Mouse (Mus musculus): ENCODE results near the gene Rbm11. TPM values are rescaled to one million over a fixed set of nuclear protein-coding genes. Genes with fewer than 3 reads are reported as not detected.

Gene Rbm11
- polyA plus RNA-seq (2014; fragmentation: Nextera tagmentation; extraction: Ambion mirVana), result 0.79 and 1.4 TPM in 2 replicates

DNA sequence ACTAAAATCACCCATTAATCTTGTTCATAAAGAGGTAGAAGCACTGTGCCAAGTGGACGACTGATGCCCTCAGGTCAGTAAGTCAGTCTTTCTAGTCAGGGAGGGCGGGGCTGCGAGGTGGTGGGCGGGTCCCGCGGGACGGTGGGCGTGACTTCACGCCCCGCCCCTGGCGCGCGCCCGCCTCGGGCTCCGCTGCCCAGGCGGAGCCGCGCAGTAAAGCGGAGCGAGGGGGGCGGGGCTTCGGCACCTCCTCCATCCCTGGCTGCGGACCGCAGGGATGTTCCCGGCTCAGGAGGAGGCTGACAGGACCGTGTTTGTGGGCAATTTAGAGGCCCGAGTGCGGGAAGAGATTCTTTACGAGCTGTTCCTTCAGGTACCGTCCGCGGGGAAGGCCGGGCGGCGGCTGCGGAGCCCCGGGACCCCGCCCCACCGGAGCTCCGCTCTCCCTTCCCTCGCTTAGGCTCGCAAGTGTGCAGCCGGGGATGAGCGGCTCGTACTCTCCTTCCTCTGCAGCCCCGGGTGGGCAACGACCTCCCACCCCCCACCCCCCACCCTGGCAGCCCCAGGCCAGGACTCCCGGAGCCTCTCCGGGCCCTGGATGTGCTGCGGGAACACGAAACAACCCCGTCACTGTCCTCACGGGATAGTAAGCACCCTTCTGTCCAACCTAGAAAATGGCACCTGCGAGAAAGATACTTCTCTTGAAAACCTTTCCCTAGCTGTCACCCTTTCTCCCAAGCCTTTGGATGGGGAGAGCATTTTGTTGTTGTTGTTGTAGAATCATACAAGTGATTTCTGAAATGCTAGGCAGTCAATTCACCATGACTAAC is at the start of gene Rbm11:
Rbm11 (plus strand) TSS at position 174 of the 830 bp plus-strand sequence.
- H3K36me3 ChIP-seq (ENCODE audit: control insufficient read depth, insufficient read depth, low read length), result no peaks in the 10 kb centered on the region
- peak within 1 kb of the TSS; percentile 64 for H3K9ac ChIP-seq (ENCODE audit: low read depth, low read length)
- DNase-seq (ENCODE audit: low spot score) (peak; percentile 87), ATAC-seq (ENCODE audit: low read depth) (peak; percentile 94)
- no peaks in the 10 kb centered on the region for H3K9me3 ChIP-seq (ENCODE audit: control insufficient read depth, low read length)
- peaks cover 5% of the 10 kb centered on the region; the same call in 1 of the 2 replicates for H3K4me1 ChIP-seq (ENCODE audit: control insufficient read depth, insufficient read depth, low read length)
- H3K27me3 ChIP-seq (replicated peaks; ENCODE audit: control insufficient read depth, insufficient read depth, low read length), result peaks cover 9% of the 10 kb centered on the region; the same call in 1 of the 2 replicates
- no peak within 1 kb of the TSS for H3K27ac ChIP-seq (replicated peaks; ENCODE audit: low read depth, low read length)
- WGBS, result 1% methylated on average over 30 of the region's 55 CpGs
- H3K4me2 ChIP-seq (ENCODE audit: low read depth, low read length), result peak within 1 kb of the TSS; percentile 84
- H3K4me3 ChIP-seq (ENCODE audit: low read depth, low read length), result peak within 1 kb of the TSS; percentile 74

DNA sequence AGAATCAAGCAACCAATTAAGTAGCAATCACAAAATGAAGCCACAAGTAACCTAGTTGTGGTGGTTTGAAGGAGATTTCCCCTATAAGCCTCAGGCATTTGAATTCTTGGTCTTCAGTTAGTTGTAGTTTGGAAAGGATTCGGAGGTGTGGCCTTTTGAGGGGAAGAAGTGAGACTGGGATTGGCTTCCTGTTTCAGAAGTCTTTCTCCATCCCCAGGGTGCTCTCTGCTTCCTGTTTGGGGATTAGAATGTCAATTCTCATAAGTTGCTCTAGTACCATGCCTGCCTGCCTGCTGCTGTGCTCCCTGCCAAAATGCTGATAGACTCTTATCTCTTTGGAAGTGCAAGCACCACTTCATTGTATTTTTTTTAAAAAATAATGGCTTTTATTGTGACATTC is 47.3 kb upstream of the Rbm11 start:
- WGBS, result 60% methylated on average over 1 of the region's 1 CpGs
- ATAC-seq (ENCODE audit: low read depth) (no peak), DNase-seq (ENCODE audit: low spot score) (no peak)
- Histone ChIP-seq H3K9me3 (ENCODE audit: control insufficient read depth, low read length) (no peaks in the 10 kb centered on the region), H3K4me1 (ENCODE audit: control insufficient read depth, insufficient read depth, low read length) (no peaks in the 10 kb centered on the region), H3K36me3 (ENCODE audit: control insufficient read depth, insufficient read depth, low read length) (no peaks in the 10 kb centered on the region), H3K4me3 (ENCODE audit: low read depth, low read length) (no peak overlapping the region), H3K4me2 (ENCODE audit: low read depth, low read length) (no peak overlapping the region), H3K27ac (replicated peaks; ENCODE audit: low read depth, low read length) (no peak overlapping the region), H3K9ac (ENCODE audit: low read depth, low read length) (no peak overlapping the region), H3K27me3 (replicated peaks; ENCODE audit: control insufficient read depth, insufficient read depth, low read length) (no peaks in the 10 kb centered on the region)

DNA sequence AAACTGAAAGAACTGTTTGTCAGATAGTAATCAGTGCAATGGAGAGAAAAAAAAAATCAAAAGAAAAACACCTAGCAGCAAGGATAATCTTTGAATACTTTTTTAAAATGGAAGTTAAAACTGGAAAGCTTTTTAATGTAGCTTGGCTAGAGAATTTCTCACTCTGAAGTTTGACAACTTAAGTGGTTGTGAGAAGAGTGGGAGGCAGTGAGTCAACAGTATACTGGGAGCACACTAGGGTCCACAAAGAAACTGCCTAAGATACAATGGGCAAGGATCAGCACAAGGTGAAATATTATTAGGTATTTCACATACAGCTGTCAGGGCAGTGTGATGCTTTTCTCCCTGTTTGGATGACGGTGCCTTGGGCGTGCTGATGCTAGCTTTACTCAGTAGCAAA is 29.7 kb upstream of the Rbm11 start:
- Histone ChIP-seq H3K27me3 (replicated peaks; ENCODE audit: control insufficient read depth, insufficient read depth, low read length) (no peaks in the 10 kb centered on the region), H3K4me1 (ENCODE audit: control insufficient read depth, insufficient read depth, low read length) (no peaks in the 10 kb centered on the region), H3K9ac (ENCODE audit: low read depth, low read length) (no peak overlapping the region), H3K4me2 (ENCODE audit: low read depth, low read length) (no peak overlapping the region), H3K36me3 (ENCODE audit: control insufficient read depth, insufficient read depth, low read length) (no peaks in the 10 kb centered on the region), H3K9me3 (ENCODE audit: control insufficient read depth, low read length) (no peaks in the 10 kb centered on the region), H3K27ac (replicated peaks; ENCODE audit: low read depth, low read length) (no peak overlapping the region), H3K4me3 (ENCODE audit: low read depth, low read length) (no peak overlapping the region)
- no peak for DNase-seq (ENCODE audit: low spot score)
- ATAC-seq (ENCODE audit: low read depth), result no peak
- WGBS, result 91% methylated on average over 2 of the region's 2 CpGs

DNA sequence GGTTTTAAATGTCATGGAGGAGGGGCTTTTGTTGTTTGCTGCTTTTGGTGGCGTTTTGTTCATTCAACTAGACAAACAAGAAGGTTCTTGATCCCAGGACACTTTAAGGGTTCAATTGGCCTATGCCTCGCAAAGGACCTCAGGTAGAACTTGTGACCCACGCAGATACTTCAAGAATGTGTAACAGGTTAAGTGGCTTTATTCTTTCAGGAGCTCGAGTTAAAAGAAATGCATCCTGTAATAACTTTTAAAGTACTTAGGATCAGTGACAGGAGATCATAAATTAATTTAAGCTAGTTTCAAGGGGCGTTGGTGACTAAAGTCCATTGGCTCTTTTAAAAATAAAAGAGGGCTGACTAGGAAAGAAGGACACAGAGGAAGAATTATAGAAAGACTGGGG is 10.4 kb upstream of the Rbm11 start:
- no peak overlapping the region for H3K4me2 ChIP-seq (ENCODE audit: low read depth, low read length)
- H3K4me3 ChIP-seq (ENCODE audit: low read depth, low read length), result no peak overlapping the region
- H3K9me3 ChIP-seq (ENCODE audit: control insufficient read depth, low read length), result no peaks in the 10 kb centered on the region
- no peaks in the 10 kb centered on the region for H3K27me3 ChIP-seq (replicated peaks; ENCODE audit: control insufficient read depth, insufficient read depth, low read length)
- no peak overlapping the region for H3K9ac ChIP-seq (ENCODE audit: low read depth, low read length)
- WGBS, result 75% methylated on average over 5 of the region's 5 CpGs
- H3K4me1 ChIP-seq (ENCODE audit: control insufficient read depth, insufficient read depth, low read length), result no peaks in the 10 kb centered on the region
- no peak overlapping the region for H3K27ac ChIP-seq (replicated peaks; ENCODE audit: low read depth, low read length)
- no peak for DNase-seq (ENCODE audit: low spot score)
- ATAC-seq (ENCODE audit: low read depth), result no peak
- no peaks in the 10 kb centered on the region for H3K36me3 ChIP-seq (ENCODE audit: control insufficient read depth, insufficient read depth, low read length)

DNA sequence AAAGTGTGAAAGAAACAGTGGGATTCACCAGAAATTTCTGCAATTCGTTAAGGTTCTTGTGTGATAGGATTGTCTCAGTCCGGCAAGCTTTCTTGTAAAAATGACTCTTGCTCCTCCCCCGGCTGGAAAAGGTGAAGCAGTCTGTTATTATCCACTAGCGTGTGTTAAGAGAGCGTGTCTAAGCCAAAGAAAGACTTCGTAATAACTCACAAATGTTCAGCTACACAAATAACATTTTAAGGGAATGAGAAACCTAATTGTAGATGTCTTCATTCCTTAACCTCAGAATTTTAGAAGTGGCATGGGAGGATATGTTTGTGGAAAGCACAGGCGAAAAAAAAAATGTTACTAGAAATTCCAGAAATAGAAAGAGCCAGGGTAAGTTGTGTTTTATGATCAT is 6.7 kb upstream of the Rbm11 start, which contains the start of gene Lipi:
Lipi (minus strand) TSS at position 101 of the 400 bp plus-strand sequence.
- WGBS, result 71% methylated on average over 7 of the region's 7 CpGs
- Histone ChIP-seq H3K4me1 (ENCODE audit: control insufficient read depth, insufficient read depth, low read length) (no peaks in the 10 kb centered on the region), H3K9me3 (ENCODE audit: control insufficient read depth, low read length) (no peaks in the 10 kb centered on the region), H3K4me3 (ENCODE audit: low read depth, low read length) (no peak within 1 kb of the TSS), H3K27ac (replicated peaks; ENCODE audit: low read depth, low read length) (no peak within 1 kb of the TSS), H3K4me2 (ENCODE audit: low read depth, low read length) (no peak within 1 kb of the TSS), H3K27me3 (replicated peaks; ENCODE audit: control insufficient read depth, insufficient read depth, low read length) (no peaks in the 10 kb centered on the region), H3K9ac (ENCODE audit: low read depth, low read length) (no peak within 1 kb of the TSS), H3K36me3 (ENCODE audit: control insufficient read depth, insufficient read depth, low read length) (no peaks in the 10 kb centered on the region)
- DNase-seq (ENCODE audit: low spot score), result no peak
- no peak for ATAC-seq (ENCODE audit: low read depth)

DNA sequence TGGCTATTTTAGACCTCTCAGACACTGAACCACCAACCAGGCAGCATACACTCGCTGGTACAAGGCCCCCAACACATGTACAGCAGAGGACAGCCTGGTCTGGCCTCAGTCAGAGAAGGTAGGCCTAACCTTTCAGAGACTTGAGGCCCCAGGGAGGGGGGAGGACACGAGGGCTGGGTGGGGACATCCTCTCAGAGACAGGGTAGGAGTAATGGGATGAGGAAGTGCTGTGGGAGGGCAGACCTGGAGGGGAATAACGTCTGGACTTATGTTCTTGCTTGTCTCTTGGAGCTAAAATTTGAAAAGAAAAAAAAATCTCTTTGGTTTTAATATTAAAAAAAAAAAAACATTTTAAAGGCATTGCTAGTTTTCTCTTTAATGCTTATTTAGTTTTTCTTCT is 6.2 kb upstream of the Rbm11 start:
- no peaks in the 10 kb centered on the region for H3K9me3 ChIP-seq (ENCODE audit: control insufficient read depth, low read length)
- H3K9ac ChIP-seq (ENCODE audit: low read depth, low read length), result no peak overlapping the region
- no peaks in the 10 kb centered on the region for H3K27me3 ChIP-seq (replicated peaks; ENCODE audit: control insufficient read depth, insufficient read depth, low read length)
- ATAC-seq (ENCODE audit: low read depth) (peak; percentile 41; the same call in 1 of the 2 replicates), DNase-seq (ENCODE audit: low spot score) (peak; percentile 13)
- no peak overlapping the region for H3K4me3 ChIP-seq (ENCODE audit: low read depth, low read length)
- H3K36me3 ChIP-seq (ENCODE audit: control insufficient read depth, insufficient read depth, low read length), result no peaks in the 10 kb centered on the region
- H3K27ac ChIP-seq (replicated peaks; ENCODE audit: low read depth, low read length), result no peak overlapping the region
- 28% methylated on average over 3 of the region's 3 CpGs for WGBS
- no peak overlapping the region for H3K4me2 ChIP-seq (ENCODE audit: low read depth, low read length)
- no peaks in the 10 kb centered on the region for H3K4me1 ChIP-seq (ENCODE audit: control insufficient read depth, insufficient read depth, low read length)

DNA sequence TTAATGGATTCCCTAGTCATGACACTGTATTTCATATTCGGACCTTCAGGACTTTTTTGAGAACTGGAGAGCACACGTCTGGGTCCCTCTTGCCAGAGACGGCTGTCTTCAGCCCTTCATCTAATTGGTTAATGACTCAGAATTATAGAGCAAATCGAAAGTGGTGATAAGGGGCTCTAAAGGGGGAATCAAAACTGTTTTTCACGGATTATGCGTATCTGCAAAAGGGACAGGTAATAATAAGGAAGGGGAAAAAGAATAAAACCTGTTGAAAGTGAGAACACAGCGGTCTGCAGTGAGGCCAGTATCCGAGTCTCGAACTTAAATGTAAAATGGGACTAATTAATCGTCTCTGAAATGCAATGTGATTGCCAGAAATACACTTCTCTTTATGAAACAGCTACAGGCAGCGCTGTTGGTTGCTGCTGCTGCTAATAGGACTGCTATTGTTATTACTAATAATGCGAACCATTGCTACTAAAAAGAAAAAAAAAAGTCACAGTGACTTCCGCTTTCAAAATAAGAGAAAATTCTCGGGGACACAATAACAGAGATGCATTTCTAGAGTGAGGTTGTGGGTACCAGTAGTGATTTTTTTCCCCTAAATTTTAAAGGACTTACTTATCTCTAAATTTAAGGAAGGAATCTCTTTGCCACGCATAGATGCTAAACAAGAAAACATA is 998 bp downstream of the Rbm11 start:
- Histone ChIP-seq H3K4me1 (ENCODE audit: control insufficient read depth, insufficient read depth, low read length) (peaks cover 5% of the 10 kb centered on the region; the same call in 1 of the 2 replicates), H3K4me2 (ENCODE audit: low read depth, low read length) (peak overlapping the region; percentile 84), H3K27me3 (replicated peaks; ENCODE audit: control insufficient read depth, insufficient read depth, low read length) (peaks cover 9% of the 10 kb centered on the region; the same call in 1 of the 2 replicates), H3K4me3 (ENCODE audit: low read depth, low read length) (peak overlapping the region; percentile 74), H3K27ac (replicated peaks; ENCODE audit: low read depth, low read length) (no peak overlapping the region), H3K36me3 (ENCODE audit: control insufficient read depth, insufficient read depth, low read length) (no peaks in the 10 kb centered on the region), H3K9me3 (ENCODE audit: control insufficient read depth, low read length) (no peaks in the 10 kb centered on the region), H3K9ac (ENCODE audit: low read depth, low read length) (peak overlapping the region; percentile 64; the same call in 1 of the 2 replicates)
- WGBS, result 11% methylated on average over 15 of the region's 15 CpGs
- DNase-seq (ENCODE audit: low spot score), result no peak
- peak; percentile 11; the same call in 1 of the 2 replicates for ATAC-seq (ENCODE audit: low read depth)

DNA sequence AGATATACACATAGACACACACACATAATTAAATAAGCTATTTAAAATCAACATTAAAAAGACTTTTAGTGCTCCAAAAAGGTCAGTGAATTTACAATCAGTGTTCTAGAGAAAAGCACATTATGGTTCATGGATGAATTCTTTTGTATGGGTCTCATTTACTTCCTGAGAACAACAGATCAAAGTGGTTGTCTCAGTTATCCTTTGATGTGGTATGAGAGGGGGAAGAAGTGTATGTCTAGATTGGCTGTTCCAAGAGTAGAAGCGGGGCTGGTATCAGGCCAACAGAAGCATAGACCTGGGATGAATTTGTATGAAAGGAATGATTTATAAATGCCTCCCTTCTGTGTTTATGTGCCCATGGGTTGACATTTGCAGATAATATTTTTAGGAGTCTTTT is 13.8 kb downstream of the Rbm11 start:
- WGBS, result 57% methylated on average over 1 of the region's 1 CpGs

More for the DNA sequence above, 13.8 kb downstream of the Rbm11 start:
- H3K27me3 ChIP-seq (replicated peaks; ENCODE audit: control insufficient read depth, insufficient read depth, low read length), result no peaks in the 10 kb centered on the region
- ATAC-seq (ENCODE audit: low read depth) (no peak), DNase-seq (ENCODE audit: low spot score) (peak; percentile 13)
- no peak overlapping the region for H3K27ac ChIP-seq (replicated peaks; ENCODE audit: low read depth, low read length)
- H3K4me1 ChIP-seq (ENCODE audit: control insufficient read depth, insufficient read depth, low read length), result no peaks in the 10 kb centered on the region
- no peak overlapping the region for H3K4me2 ChIP-seq (ENCODE audit: low read depth, low read length)
- H3K9me3 ChIP-seq (ENCODE audit: control insufficient read depth, low read length), result no peaks in the 10 kb centered on the region
- no peak overlapping the region for H3K4me3 ChIP-seq (ENCODE audit: low read depth, low read length)
- no peak overlapping the region for H3K9ac ChIP-seq (ENCODE audit: low read depth, low read length)
- H3K36me3 ChIP-seq (ENCODE audit: control insufficient read depth, insufficient read depth, low read length), result no peaks in the 10 kb centered on the region

Data from embryonic facial prominence, embryonic 14.5 days (tissue).